Mouse (Mus musculus): ENCODE results near the gene Gngt2. TPM values are rescaled to one million over a fixed set of nuclear protein-coding genes. Genes with fewer than 3 reads are reported as not detected.

Gene Gngt2
- polyA plus RNA-seq, 1 experiment from 2014 or later = 7.6 TPM

- H3K9ac ChIP-seq (ENCODE audit: low read depth, low read length) = no peak overlapping the region
- ATAC-seq (ENCODE audit: low FRiP score) (no peak), DNase-seq (ENCODE audit: low spot score) (no peak)
- no peaks in the 10 kb centered on the region for H3K9me3 ChIP-seq (ENCODE audit: control insufficient read depth, low read length)
- H3K4me1 ChIP-seq (replicated peaks; ENCODE audit: control insufficient read depth, insufficient read depth, low read length) = peaks cover 6% of the 10 kb centered on the region; the same call in 1 of the 2 replicates
- H3K4me2 ChIP-seq (replicated peaks; ENCODE audit: low read depth, low read length) = 0 out of 2 replicates have a peak overlapping the region, but pooled peaks have one; percentile 11
- H3K27ac ChIP-seq (ENCODE audit: low read depth, low read length) = no peak overlapping the region
- no peaks in the 10 kb centered on the region for H3K36me3 ChIP-seq (ENCODE audit: control insufficient read depth, insufficient read depth, low read length)
- H3K27me3 ChIP-seq (ENCODE audit: control insufficient read depth, insufficient read depth, low read length) = peaks cover 71% of the 10 kb centered on the region
- WGBS = 7% methylated on average over 18 of the region's 18 CpGs
- no peak overlapping the region for H3K4me3 ChIP-seq (ENCODE audit: low read depth, low read length)
These were observed 3.3 kb upstream of the Gngt2 start for GRCm38 (mm10) chr11:95833631-95834142.

DNA sequence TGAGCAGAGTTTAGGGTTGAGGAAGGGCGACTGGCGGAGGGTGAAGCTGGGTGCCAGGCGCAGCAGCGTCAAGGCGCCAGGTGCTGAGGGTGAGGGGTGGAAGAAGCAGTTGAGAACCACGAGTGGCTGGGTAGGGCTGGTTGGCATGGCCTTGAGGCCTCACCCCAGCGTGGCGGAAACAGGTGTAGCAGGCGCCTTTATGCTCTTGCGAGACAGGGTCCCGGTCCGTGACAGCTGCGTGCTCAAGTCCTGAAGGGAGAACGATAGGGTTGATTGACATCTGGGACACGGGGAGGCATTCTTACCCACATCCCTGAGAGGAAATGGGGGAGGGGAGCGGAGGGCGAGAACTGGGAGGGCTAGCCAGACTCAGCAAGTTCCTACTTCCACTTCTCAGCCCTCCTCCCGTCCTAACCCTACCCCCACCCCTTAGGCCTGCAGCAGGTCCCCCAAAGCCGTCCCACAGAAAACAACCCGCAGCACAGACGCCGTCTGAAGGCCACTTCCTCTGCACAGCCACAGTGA, 2.8 kb upstream of the Gngt2 start:
- H3K4me1 ChIP-seq (replicated peaks; ENCODE audit: control insufficient read depth, insufficient read depth, low read length) = peaks cover 6% of the 10 kb centered on the region; the same call in 1 of the 2 replicates
- 0 out of 2 replicates have a peak overlapping the region, but pooled peaks have one; percentile 15 for H3K9ac ChIP-seq (ENCODE audit: low read depth, low read length)
- WGBS = 2% methylated on average over 22 of the region's 22 CpGs
- no peaks in the 10 kb centered on the region for H3K36me3 ChIP-seq (ENCODE audit: control insufficient read depth, insufficient read depth, low read length)
- no peak overlapping the region for H3K4me3 ChIP-seq (ENCODE audit: low read depth, low read length)
- DNase-seq (ENCODE audit: low spot score) (peak; percentile 37), ATAC-seq (ENCODE audit: low FRiP score) (no peak)
- H3K4me2 ChIP-seq (replicated peaks; ENCODE audit: low read depth, low read length) = 0 out of 2 replicates have a peak overlapping the region, but pooled peaks have one; percentile 11
- H3K9me3 ChIP-seq (ENCODE audit: control insufficient read depth, low read length) = no peaks in the 10 kb centered on the region
- H3K27ac ChIP-seq (ENCODE audit: low read depth, low read length) = no peak overlapping the region
- peaks cover 66% of the 10 kb centered on the region for H3K27me3 ChIP-seq (ENCODE audit: control insufficient read depth, insufficient read depth, low read length)

DNA sequence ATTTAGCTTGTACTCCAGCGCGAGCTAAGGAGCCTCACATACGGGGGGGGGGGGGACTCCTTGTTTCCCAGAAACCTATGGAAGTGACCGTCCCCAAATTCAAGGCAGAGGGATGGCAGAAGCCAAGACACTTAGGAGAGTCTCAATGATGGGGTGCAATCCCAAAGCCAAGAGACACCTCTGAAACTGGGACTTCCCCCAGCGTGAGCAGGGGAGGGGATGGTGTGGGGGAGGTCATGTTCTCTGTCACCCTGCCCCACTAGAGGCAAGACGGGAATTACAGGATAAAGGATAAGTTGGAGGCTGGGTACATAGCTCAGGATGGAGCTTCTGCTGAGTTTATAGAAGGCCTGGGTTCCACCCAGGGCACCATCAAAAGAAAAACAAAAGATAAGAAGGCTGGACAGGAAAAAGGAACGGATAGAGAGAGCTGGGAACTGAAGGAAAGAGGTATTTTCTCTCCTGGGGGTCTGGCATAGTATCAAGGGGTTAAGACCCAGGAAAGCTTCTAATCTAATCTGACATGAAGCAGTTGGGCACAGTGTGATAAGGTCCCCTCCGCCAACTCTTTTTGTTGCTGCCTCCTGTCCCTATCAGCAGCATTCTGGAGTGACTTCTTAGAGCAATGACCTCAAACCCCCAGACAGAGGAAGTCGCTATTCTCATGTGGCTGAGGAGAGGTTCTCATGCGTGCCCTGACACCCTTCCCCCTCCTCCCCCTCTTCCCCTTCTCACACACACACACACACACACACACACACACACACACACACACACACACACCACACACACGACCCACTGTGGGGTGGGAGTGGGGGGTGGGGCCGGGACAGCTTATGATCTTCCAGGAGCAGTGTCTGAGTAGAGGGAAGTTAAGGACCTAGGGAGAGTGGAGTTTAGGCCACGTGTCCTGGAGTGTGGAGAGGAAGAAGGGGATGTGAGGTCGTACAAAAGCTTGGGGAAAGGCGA, 2.0 kb upstream of the Gngt2 start:
- Histone ChIP-seq H3K27me3 (ENCODE audit: control insufficient read depth, insufficient read depth, low read length) (peaks cover 58% of the 10 kb centered on the region), H3K4me2 (replicated peaks; ENCODE audit: low read depth, low read length) (no peak overlapping the region), H3K9ac (ENCODE audit: low read depth, low read length) (0 out of 2 replicates have a peak overlapping the region, but pooled peaks have one; percentile 15), H3K36me3 (ENCODE audit: control insufficient read depth, insufficient read depth, low read length) (no peaks in the 10 kb centered on the region), H3K4me1 (replicated peaks; ENCODE audit: control insufficient read depth, insufficient read depth, low read length) (peaks cover 6% of the 10 kb centered on the region; the same call in 1 of the 2 replicates), H3K27ac (ENCODE audit: low read depth, low read length) (no peak overlapping the region), H3K4me3 (ENCODE audit: low read depth, low read length) (no peak overlapping the region), H3K9me3 (ENCODE audit: control insufficient read depth, low read length) (no peaks in the 10 kb centered on the region)
- DNase-seq (ENCODE audit: low spot score) (no peak), ATAC-seq (ENCODE audit: low FRiP score) (no peak)
- 24% methylated on average over 15 of the region's 15 CpGs for WGBS

DNA sequence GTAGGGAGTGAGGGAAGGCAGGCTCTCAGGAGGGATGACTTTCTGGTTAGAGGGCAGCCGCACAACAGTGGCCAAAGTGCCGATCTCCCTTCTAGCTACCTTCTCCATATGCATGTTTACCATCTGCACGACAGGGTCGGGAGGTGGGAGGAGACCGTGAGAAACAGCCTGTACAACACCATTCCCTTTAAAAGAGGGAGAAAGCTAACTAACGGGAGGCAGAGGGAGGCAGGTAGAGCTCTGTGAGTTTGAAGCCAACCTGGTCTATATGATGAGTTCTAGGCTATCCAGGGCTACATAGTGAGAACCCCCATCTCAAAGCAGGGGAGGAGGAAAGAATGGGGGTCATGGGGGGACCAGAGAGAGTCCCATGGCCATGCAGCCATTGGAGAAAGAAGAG, 1.2 kb upstream of the Gngt2 start:
- DNase-seq (ENCODE audit: low spot score) (no peak), ATAC-seq (ENCODE audit: low FRiP score) (no peak)
- Histone ChIP-seq H3K9me3 (ENCODE audit: control insufficient read depth, low read length) (no peaks in the 10 kb centered on the region), H3K36me3 (ENCODE audit: control insufficient read depth, insufficient read depth, low read length) (no peaks in the 10 kb centered on the region), H3K4me2 (replicated peaks; ENCODE audit: low read depth, low read length) (no peak overlapping the region), H3K27me3 (ENCODE audit: control insufficient read depth, insufficient read depth, low read length) (peaks cover 49% of the 10 kb centered on the region), H3K4me1 (replicated peaks; ENCODE audit: control insufficient read depth, insufficient read depth, low read length) (peaks cover 6% of the 10 kb centered on the region; the same call in 1 of the 2 replicates), H3K27ac (ENCODE audit: low read depth, low read length) (no peak overlapping the region), H3K9ac (ENCODE audit: low read depth, low read length) (no peak overlapping the region), H3K4me3 (ENCODE audit: low read depth, low read length) (no peak overlapping the region)
- WGBS = 46% methylated on average over 6 of the region's 6 CpGs

GRCm38 (mm10) chr11:95836433-95836832, 583 bp upstream of the Gngt2 start:
- Histone ChIP-seq H3K27me3 (ENCODE audit: control insufficient read depth, insufficient read depth, low read length) (peaks cover 43% of the 10 kb centered on the region), H3K36me3 (ENCODE audit: control insufficient read depth, insufficient read depth, low read length) (no peaks in the 10 kb centered on the region), H3K9me3 (ENCODE audit: control insufficient read depth, low read length) (no peaks in the 10 kb centered on the region), H3K4me2 (replicated peaks; ENCODE audit: low read depth, low read length) (no peak overlapping the region), H3K27ac (ENCODE audit: low read depth, low read length) (no peak overlapping the region), H3K4me3 (ENCODE audit: low read depth, low read length) (no peak overlapping the region), H3K4me1 (replicated peaks; ENCODE audit: control insufficient read depth, insufficient read depth, low read length) (peaks cover 6% of the 10 kb centered on the region; the same call in 1 of the 2 replicates), H3K9ac (ENCODE audit: low read depth, low read length) (no peak overlapping the region)
- ATAC-seq (ENCODE audit: low FRiP score) = no peak
- 84% methylated on average over 6 of the region's 6 CpGs for WGBS
- DNase-seq (ENCODE audit: low spot score) = no peak

DNA sequence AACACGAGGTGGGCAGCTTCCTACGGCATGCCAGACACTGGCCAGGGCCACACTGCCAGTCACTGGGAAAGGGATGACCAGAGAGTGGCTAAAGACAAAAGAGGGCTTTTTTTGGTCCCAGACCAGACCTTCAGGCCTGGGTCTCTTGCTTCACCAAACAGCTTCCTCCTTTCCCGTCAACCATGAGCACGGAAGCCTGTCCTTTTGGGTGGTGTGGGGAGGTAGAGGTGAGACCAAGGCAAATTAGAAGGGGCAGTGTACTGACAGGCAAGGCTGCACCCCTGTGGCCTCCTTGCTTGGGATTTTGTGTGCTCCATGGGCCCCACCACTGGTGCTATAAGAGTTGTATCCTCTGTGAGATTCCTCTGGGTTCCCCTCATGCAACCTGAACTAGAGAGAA, 1.6 kb downstream of the Gngt2 start:
- H3K9ac ChIP-seq (ENCODE audit: low read depth, low read length) = no peak overlapping the region
- no peak for DNase-seq (ENCODE audit: low spot score)
- no peak overlapping the region for H3K4me3 ChIP-seq (ENCODE audit: low read depth, low read length)
- no peak for ATAC-seq (ENCODE audit: low FRiP score)
- peaks cover 25% of the 10 kb centered on the region for H3K27me3 ChIP-seq (ENCODE audit: control insufficient read depth, insufficient read depth, low read length)
- H3K36me3 ChIP-seq (ENCODE audit: control insufficient read depth, insufficient read depth, low read length) = no peaks in the 10 kb centered on the region
- peaks cover 4% of the 10 kb centered on the region; the same call in 1 of the 2 replicates for H3K4me1 ChIP-seq (replicated peaks; ENCODE audit: control insufficient read depth, insufficient read depth, low read length)
- H3K9me3 ChIP-seq (ENCODE audit: control insufficient read depth, low read length) = no peaks in the 10 kb centered on the region
- H3K4me2 ChIP-seq (replicated peaks; ENCODE audit: low read depth, low read length) = no peak overlapping the region
- 86% methylated on average over 4 of the region's 4 CpGs for WGBS
- H3K27ac ChIP-seq (ENCODE audit: low read depth, low read length) = no peak overlapping the region

DNA sequence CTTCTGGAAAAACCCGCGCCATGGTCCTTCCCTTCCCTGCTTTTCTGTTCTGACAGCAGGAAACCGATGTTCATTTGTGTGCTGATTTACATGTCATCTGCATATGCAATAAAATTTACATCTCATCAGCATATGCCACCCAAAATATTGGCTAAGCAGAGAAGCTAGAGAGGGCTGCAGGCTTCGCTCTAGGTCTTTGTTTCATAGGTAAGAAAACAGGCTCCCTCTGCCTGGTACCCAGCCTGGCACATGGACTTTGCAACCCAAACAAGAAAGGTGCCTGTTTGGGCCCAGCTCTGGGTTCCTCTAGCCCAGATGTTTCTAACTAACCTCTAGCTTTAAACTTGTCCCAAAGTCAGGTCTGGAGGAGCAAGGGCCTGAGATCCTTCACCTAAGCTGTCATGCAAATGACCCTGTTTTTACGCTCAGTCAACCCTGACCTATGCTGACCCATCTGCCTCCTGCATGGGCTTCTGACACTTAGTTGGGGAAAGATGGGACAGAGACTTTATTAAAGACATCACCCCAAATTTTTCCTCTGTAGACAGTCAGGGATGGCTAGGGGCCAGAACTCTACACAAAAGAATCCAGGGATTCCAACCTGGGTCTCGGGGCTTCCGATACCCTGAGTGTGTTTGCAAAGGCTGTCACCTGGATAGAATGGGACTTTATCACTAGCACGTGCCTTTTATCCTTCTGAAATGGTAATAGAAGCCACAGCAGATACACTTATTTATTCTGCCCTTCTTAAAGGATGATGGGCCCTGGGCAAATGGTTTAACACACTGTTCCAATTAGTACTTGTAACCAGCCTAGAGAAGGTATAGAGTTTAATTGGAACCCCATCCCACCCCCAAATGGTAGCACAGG, 2.2 kb downstream of the Gngt2 start:
- DNase-seq (ENCODE audit: low spot score) (no peak), ATAC-seq (ENCODE audit: low FRiP score) (no peak)
- Histone ChIP-seq H3K4me3 (ENCODE audit: low read depth, low read length) (no peak overlapping the region), H3K27ac (ENCODE audit: low read depth, low read length) (no peak overlapping the region), H3K27me3 (ENCODE audit: control insufficient read depth, insufficient read depth, low read length) (peaks cover 19% of the 10 kb centered on the region), H3K36me3 (ENCODE audit: control insufficient read depth, insufficient read depth, low read length) (no peaks in the 10 kb centered on the region), H3K9ac (ENCODE audit: low read depth, low read length) (no peak overlapping the region), H3K4me1 (replicated peaks; ENCODE audit: control insufficient read depth, insufficient read depth, low read length) (0 out of 2 replicates have a peak, but pooled peaks cover 3% of the 10 kb centered on the region), H3K9me3 (ENCODE audit: control insufficient read depth, low read length) (no peaks in the 10 kb centered on the region), H3K4me2 (replicated peaks; ENCODE audit: low read depth, low read length) (no peak overlapping the region)
- WGBS = 74% methylated on average over 8 of the region's 8 CpGs

All from hindbrain, embryonic 11.5 days (tissue).